Mouse (Mus musculus) lung, embryonic 14.5 days (tissue): ENCODE results near the gene Lpar6. TPM values are rescaled to one million over a fixed set of nuclear protein-coding genes. Genes with fewer than 3 reads are reported as not detected.

Experiments used
- ATAC-seq: fragments of 200-750 bp; cut with Nextera tagmentation; 2 replicates; pipeline ENCODE4 v1.8.0; 2017; ENCODE audit warnings: mild to moderate bottlenecking, moderate TSS enrichment, moderate library complexity; ENCODE audit not compliant: insufficient read depth
- DNase-seq: peaks from one replicate; pipeline ENCODE4 v3.0.0-alpha.2; 2015
- H3K27ac ChIP-seq: fragments of 300-500 bp; sonication (generic); 2 replicates; pipeline ENCODE4 v1.5.1; 2014; ENCODE audit warnings: low read depth, mild to moderate bottlenecking, moderate library complexity
- H3K27me3 ChIP-seq: fragments of 300-500 bp; sonication (generic); 2 replicates; pipeline ENCODE4 v1.6.1; 2014; ENCODE audit warnings: low read length, control low read depth; ENCODE audit not compliant: insufficient read depth
- H3K36me3 ChIP-seq: fragments of 300-500 bp; sonication (generic); 2 replicates; pipeline ENCODE4 v1.6.1; 2014; ENCODE audit warnings: control low read depth; ENCODE audit not compliant: insufficient read depth
- H3K4me1 ChIP-seq: fragments of 300-500 bp; sonication (generic); 2 replicates; pipeline ENCODE4 v1.6.1; 2014; ENCODE audit warnings: antibody characterized with exemption, control low read depth; ENCODE audit not compliant: insufficient read depth
- H3K4me2 ChIP-seq: fragments of 300-500 bp; sonication (generic); 2 replicates; pipeline ENCODE4 v1.6.1; 2014; ENCODE audit warnings: mild to moderate bottlenecking
- H3K4me3 ChIP-seq: fragments of 300-500 bp; sonication (generic); 2 replicates; pipeline ENCODE4 v1.5.1; 2014; ENCODE audit warnings: low read depth, low read length
- H3K9ac ChIP-seq: fragments of 300-500 bp; sonication (generic); 2 replicates; pipeline ENCODE4 v1.6.1; 2014
- H3K9me3 ChIP-seq: fragments of 300-500 bp; sonication (generic); 2 replicates; pipeline ENCODE4 v1.6.1; 2016; ENCODE audit warnings: low read depth, low read length, control low read depth
- CTCF ChIP-seq: IDR thresholded peaks from 2 replicates; pipeline ENCODE4 v1.5.1; 2016; ENCODE audit warnings: antibody characterized with exemption, low read depth
- WGBS: fragments of 180-500 bp; shearing (Covaris S2); extraction: QIAGEN DNeasy Blood & Tissue Kit; methylation state at CpG from one replicate; pipeline ENCODE4 v1.1.7; 2014; 5-methylcytosine and 5-hydroxymethylcytosine counted together
- polyA plus RNA-seq: library from polyadenylated mRNA; unstranded; fragments of >200 nt; fragmentation: Nextera tagmentation; extraction: Ambion mirVana; gene quantifications from 2 replicates; pipeline ENCODE4 v1.2.1, GENCODE M21; 2014

The Lpar6 gene
- polyA plus RNA-seq, 1 experiment from 2014 or later: 13.4 TPM

DNA sequence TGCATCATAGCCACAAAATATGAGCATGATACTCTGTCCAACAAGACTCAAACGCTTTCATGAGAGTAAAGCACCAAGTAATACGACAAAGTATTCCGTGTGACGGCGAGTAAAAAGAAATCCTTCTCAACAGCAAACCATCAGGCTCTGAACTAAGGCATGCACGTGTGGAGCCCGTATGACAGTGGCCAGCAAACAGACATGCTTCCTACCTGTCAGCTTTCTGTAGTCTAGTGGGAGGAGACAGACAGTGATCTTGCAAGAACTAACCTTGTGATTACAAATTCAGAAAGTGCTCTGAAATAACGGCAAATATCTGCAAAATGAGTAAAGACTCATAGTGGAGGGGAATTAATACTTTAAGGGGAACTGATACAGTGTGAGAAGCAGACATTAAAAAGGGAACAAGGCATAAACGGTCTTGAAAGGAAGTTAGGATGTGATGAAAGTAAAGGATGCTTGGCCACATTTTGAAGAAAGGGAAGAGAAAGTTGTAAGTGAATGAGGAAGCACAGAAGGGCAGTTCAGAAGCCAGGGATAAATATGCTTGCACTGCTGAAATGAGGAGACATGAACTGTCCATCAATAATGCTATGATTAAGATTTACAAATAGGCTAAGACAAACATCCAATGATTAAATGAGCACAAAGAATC is 15.3 kb upstream of the Lpar6 start:
- no peak for TF ChIP-seq CTCF
- H3K9me3 ChIP-seq: no peaks in the 10 kb centered on the region
- H3K27me3 ChIP-seq: no peaks in the 10 kb centered on the region
- H3K27ac ChIP-seq: no peak overlapping the region
- no peak overlapping the region for H3K9ac ChIP-seq
- no peak overlapping the region for H3K4me2 ChIP-seq
- no peaks in the 10 kb centered on the region for H3K4me1 ChIP-seq
- no peak overlapping the region for H3K4me3 ChIP-seq
- WGBS: 83% methylated on average over 9 of the region's 9 CpGs
- H3K36me3 ChIP-seq: no peaks in the 10 kb centered on the region
- ATAC-seq (no peak), DNase-seq (no peak)

DNA sequence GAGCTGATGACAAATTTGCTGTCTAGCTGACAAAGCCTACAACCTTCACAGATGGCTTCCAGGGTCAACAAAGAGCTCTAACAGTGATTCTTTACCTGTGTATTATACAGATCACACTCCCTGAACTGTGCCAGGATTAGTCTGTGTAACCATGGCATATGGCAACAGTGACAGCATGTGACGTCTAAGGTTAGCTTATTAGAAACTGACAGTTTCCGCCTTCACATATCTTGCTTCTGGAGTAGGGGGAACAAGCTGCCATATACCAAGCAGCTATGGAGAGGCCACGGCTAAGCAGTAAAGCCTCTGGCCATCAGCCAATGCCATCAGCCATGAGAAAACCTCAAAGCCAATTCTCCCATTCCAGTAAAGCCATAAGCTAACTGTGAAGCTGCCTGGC is 11.3 kb upstream of the Lpar6 start:
- no peaks in the 10 kb centered on the region for H3K27me3 ChIP-seq
- no peaks in the 10 kb centered on the region for H3K9me3 ChIP-seq
- 64% methylated on average over 3 of the region's 3 CpGs for WGBS
- H3K36me3 ChIP-seq: no peaks in the 10 kb centered on the region
- DNase-seq (peak; percentile 35), ATAC-seq (0 out of 2 replicates have a peak, but pooled peaks have one; percentile 28)
- TF ChIP-seq CTCF: no peak
- H3K4me1 ChIP-seq: no peaks in the 10 kb centered on the region
- H3K4me3 ChIP-seq: no peak overlapping the region
- no peak overlapping the region for H3K9ac ChIP-seq
- H3K4me2 ChIP-seq: no peak overlapping the region
- no peak overlapping the region for H3K27ac ChIP-seq

DNA sequence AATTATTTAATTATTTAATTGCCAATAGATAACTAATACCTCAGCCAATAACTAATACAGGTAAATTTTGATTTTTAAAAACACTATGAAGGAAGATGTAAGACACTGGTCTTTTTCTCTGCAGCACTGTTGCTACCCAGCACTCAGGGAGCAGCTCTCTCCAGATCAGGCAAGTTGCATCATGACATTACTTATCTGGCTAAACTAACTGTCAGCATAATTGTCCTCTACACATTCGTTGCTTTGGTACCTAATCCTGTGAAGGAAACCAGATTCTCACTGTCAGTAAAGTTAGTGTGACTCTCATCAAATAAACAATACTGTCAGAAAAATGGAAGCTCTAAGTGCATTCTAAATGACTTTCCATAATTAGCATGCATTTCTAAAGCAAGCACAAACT is 10.8 kb upstream of the Lpar6 start:
- ATAC-seq: peak; percentile 54
- Histone ChIP-seq H3K27me3 (no peaks in the 10 kb centered on the region), H3K36me3 (no peaks in the 10 kb centered on the region), H3K4me2 (no peak overlapping the region), H3K27ac (no peak overlapping the region), H3K4me3 (no peak overlapping the region), H3K9me3 (no peaks in the 10 kb centered on the region), H3K4me1 (no peaks in the 10 kb centered on the region), H3K9ac (no peak overlapping the region)
- DNase-seq: no peak
- TF ChIP-seq CTCF: no peak
- 7% methylated on average over 1 of the region's 1 CpGs for WGBS

- 32% methylated on average over 5 of the region's 5 CpGs for WGBS
- no peak overlapping the region for H3K9ac ChIP-seq
- H3K36me3 ChIP-seq: no peaks in the 10 kb centered on the region
- H3K27me3 ChIP-seq: no peaks in the 10 kb centered on the region
- no peak overlapping the region for H3K4me2 ChIP-seq
- peak overlapping the region; percentile 28; the same call in 1 of the 2 replicates for H3K27ac ChIP-seq
- peak; percentile 69 for DNase-seq
- peak; percentile 29; the same call in 1 of the 2 replicates for ATAC-seq
- TF ChIP-seq CTCF: no peak
- no peak overlapping the region for H3K4me3 ChIP-seq
- peaks cover 8% of the 10 kb centered on the region; the same call in 1 of the 2 replicates for H3K4me1 ChIP-seq
- H3K9me3 ChIP-seq: no peaks in the 10 kb centered on the region
Observed at GRCm38 (mm10) chr14:73231286-73231982, 6.3 kb upstream of the Lpar6 start.

GRCm38 (mm10) chr14:73234468-73235031 is 3.1 kb upstream of the Lpar6 start:
- no peak for TF ChIP-seq CTCF
- Histone ChIP-seq H3K4me1 (peaks cover 8% of the 10 kb centered on the region), H3K4me2 (no peak overlapping the region), H3K9me3 (no peaks in the 10 kb centered on the region), H3K27me3 (no peaks in the 10 kb centered on the region), H3K4me3 (no peak overlapping the region), H3K27ac (peak overlapping the region; percentile 87), H3K9ac (no peak overlapping the region), H3K36me3 (no peaks in the 10 kb centered on the region)
- DNase-seq (peak; percentile 67), ATAC-seq (peak; percentile 47)
- WGBS: 12% methylated on average over 2 of the region's 2 CpGs

DNA sequence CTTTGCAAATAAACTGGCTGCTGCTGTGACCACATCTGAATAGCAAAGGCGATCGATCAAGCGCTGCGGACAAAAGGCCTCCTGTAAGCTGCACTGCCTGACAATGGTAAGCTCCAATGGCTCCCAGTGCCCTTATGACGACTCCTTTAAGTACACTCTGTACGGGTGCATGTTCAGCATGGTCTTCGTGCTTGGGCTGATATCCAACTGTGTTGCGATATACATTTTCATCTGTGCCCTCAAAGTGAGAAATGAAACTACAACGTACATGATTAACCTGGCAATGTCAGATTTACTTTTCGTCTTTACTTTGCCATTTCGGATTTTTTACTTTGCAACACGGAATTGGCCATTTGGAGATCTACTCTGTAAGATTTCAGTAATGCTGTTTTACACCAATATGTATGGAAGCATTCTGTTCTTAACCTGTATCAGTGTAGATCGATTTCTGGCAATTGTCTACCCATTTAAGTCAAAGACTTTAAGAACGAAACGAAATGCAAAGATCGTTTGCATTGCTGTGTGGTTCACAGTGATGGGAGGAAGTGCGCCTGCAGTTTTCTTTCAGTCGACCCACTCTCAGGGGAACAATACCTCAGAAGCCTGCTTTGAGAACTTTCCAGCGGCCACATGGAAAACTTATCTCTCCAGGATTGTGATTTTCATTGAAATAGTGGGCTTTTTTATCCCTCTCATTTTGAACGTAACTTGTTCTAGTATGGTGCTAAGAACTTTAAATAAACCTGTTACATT is 979 bp downstream of the Lpar6 start:
- Histone ChIP-seq H3K27ac (peak overlapping the region; percentile 98), H3K4me1 (peaks cover 8% of the 10 kb centered on the region), H3K36me3 (no peaks in the 10 kb centered on the region), H3K9me3 (no peaks in the 10 kb centered on the region), H3K9ac (peak overlapping the region; percentile 86), H3K27me3 (no peaks in the 10 kb centered on the region), H3K4me3 (peak overlapping the region; percentile 63), H3K4me2 (peak overlapping the region; percentile 65)
- WGBS: under 1% methylated on average over 20 of the region's 20 CpGs
- TF ChIP-seq CTCF: no peak
- DNase-seq (peak; percentile 81), ATAC-seq (peak; percentile 86)
